Mouse (Mus musculus): ENCODE data around the gene Alg14. TPM values are rescaled to one million over a fixed set of nuclear protein-coding genes. Genes with fewer than 3 reads are reported as not detected.

Gene Alg14
- polyA plus RNA-seq, 1 experiment, result 50.0 TPM

- peaks cover 2% of the 10 kb centered on the region; the same call in 1 of the 2 replicates for H3K4me1 ChIP-seq (ENCODE audit: control insufficient read depth, insufficient read depth, insufficient read length, low read length)
- H3K4me3 ChIP-seq (ENCODE audit: insufficient read depth, low read depth, low read length), result no peak overlapping the region
- no peak overlapping the region for H3K27ac ChIP-seq (replicated peaks; ENCODE audit: low read depth, low read length)
Measured at GRCm38 (mm10) chr3:121307532-121308234, 16.1 kb downstream of the Alg14 start.

DNA sequence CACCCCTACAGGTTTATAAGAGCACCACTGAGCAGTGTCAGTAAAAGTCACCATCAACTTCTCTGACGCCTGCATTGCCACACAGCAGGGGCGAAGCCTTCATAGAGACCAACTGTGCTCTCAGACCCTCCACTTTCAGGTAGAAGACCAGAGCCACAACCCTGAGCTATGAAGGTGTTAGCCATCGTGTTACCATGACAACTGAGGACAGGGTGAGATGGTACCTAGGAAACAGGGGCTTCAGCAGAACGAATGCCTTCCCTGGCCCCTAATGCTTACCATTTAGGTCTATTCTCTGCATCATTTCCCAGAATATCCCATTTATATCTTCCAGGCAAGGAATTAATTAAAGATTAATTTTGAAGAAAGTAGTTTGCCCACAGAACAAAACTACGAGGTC is 17.4 kb downstream of the Alg14 start:
- Histone ChIP-seq H3K4me1 (ENCODE audit: control insufficient read depth, insufficient read depth, insufficient read length, low read length) (peaks cover 2% of the 10 kb centered on the region; the same call in 1 of the 2 replicates), H3K4me3 (ENCODE audit: insufficient read depth, low read depth, low read length) (no peak overlapping the region), H3K27ac (replicated peaks; ENCODE audit: low read depth, low read length) (no peak overlapping the region)

DNA sequence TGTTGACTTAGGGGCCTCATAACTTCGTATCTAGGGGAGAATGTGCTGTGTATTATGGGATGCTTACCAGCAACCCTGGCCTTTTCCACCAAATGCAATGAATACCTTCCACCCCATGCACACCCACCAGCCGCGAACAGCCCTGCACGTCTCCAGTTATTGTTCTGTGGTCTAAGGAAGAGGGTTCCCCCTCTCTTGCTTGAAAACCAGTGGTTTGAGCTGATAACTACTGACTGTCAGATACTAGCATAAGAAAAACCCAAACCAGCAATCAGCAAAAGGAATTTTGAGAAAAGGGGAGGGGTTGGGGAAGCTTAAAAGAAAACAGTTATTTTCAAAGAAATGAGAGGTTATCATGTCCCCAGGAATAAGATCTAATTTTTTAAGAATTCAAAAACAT is 17.9 kb downstream of the Alg14 start:
- H3K27ac ChIP-seq (replicated peaks; ENCODE audit: low read depth, low read length), result no peak overlapping the region
- peaks cover 2% of the 10 kb centered on the region; the same call in 1 of the 2 replicates for H3K4me1 ChIP-seq (ENCODE audit: control insufficient read depth, insufficient read depth, insufficient read length, low read length)
- H3K4me3 ChIP-seq (ENCODE audit: insufficient read depth, low read depth, low read length), result no peak overlapping the region

GRCm38 (mm10) chr3:121309896-121310714 is 18.5 kb downstream of the Alg14 start:
- peaks cover 2% of the 10 kb centered on the region; the same call in 1 of the 2 replicates for H3K4me1 ChIP-seq (ENCODE audit: control insufficient read depth, insufficient read depth, insufficient read length, low read length)
- H3K4me3 ChIP-seq (ENCODE audit: insufficient read depth, low read depth, low read length), result no peak overlapping the region
- H3K27ac ChIP-seq (replicated peaks; ENCODE audit: low read depth, low read length), result no peak overlapping the region

DNA sequence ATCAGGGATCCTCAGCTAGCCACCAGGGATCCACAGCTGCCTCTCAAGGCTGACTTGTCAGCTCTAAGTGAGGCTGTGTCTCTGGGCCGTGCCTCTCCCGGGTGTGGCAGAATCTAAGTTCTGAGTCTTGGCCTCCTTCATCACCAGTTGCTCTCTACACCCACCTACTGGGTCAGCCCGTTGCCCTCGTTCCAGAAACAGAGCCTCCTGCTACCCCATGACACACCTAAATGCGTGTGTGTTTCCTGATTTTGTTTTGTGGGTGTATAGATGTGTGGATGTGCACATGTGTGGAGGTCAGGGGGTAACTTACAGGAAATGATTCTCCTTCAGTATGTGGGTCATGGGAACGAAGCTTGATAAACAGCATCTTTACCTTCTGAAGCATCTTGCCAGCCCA is 20.9 kb downstream of the Alg14 start:
- Histone ChIP-seq H3K27ac (replicated peaks; ENCODE audit: low read depth, low read length) (no peak overlapping the region), H3K4me1 (ENCODE audit: control insufficient read depth, insufficient read depth, insufficient read length, low read length) (peaks cover 2% of the 10 kb centered on the region; the same call in 1 of the 2 replicates), H3K4me3 (ENCODE audit: insufficient read depth, low read depth, low read length) (no peak overlapping the region)

DNA sequence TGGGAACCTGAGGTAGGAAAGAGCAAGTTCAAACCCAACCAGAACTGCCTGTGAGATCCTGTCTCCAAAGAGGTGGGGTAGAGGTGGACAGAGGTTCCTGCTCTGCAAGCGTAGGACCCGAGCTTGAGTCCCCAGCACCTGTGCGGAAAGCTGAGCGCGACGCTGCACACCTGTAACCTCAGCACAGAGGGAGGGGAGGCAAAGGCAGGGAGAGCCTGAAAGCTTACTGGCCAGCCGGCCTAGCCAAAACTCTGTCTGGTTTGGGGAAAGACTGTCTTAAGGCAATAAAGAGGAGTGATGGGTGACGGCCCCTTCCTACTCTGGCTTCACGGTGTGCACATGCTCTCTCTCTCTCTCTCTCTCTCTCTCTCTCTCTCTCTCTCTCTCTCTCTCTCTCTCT is 21.4 kb downstream of the Alg14 start:
- H3K27ac ChIP-seq (replicated peaks; ENCODE audit: low read depth, low read length), result no peak overlapping the region

GRCm38 (mm10) chr3:121314149-121314548 is 22.6 kb downstream of the Alg14 start:
- Histone ChIP-seq H3K27ac (replicated peaks; ENCODE audit: low read depth, low read length) (no peak overlapping the region), H3K4me3 (ENCODE audit: insufficient read depth, low read depth, low read length) (no peak overlapping the region), H3K4me1 (ENCODE audit: control insufficient read depth, insufficient read depth, insufficient read length, low read length) (peaks cover 2% of the 10 kb centered on the region; the same call in 1 of the 2 replicates)

More for the DNA sequence above, 21.4 kb downstream of the Alg14 start:
- peaks cover 2% of the 10 kb centered on the region; the same call in 1 of the 2 replicates for H3K4me1 ChIP-seq (ENCODE audit: control insufficient read depth, insufficient read depth, insufficient read length, low read length)
- H3K4me3 ChIP-seq (ENCODE audit: insufficient read depth, low read depth, low read length), result no peak overlapping the region

- Histone ChIP-seq H3K4me3 (ENCODE audit: insufficient read depth, low read depth, low read length) (no peak overlapping the region), H3K4me1 (ENCODE audit: control insufficient read depth, insufficient read depth, insufficient read length, low read length) (peaks cover 2% of the 10 kb centered on the region; the same call in 1 of the 2 replicates), H3K27ac (replicated peaks; ENCODE audit: low read depth, low read length) (no peak overlapping the region)
Measured at GRCm38 (mm10) chr3:121315498-121315897, 23.9 kb downstream of the Alg14 start.

DNA sequence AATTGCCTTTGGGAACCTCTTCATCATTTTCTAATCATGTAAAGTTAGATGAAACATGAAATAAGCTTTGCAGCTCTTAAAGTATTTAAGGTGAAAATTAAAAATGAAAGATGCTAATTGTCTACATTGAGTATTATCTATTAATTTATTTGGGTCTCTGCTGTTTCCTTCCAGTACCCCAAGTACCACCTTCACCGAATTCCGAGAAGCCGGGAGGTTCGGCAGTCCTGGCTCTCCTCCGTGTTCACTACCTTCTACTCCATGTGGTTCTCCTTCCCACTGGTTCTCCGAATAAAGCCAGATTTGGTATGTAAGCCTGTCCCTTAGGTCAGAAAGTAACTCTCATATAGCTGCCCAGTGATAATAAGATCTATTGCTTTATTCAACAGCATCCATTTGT is 28.3 kb downstream of the Alg14 start:
- H3K27ac ChIP-seq (replicated peaks; ENCODE audit: low read depth, low read length), result no peak overlapping the region

GRCm38 (mm10) chr3:121320896-121321295 is 29.3 kb downstream of the Alg14 start:
- Histone ChIP-seq H3K4me3 (ENCODE audit: insufficient read depth, low read depth, low read length) (no peak overlapping the region), H3K4me1 (ENCODE audit: control insufficient read depth, insufficient read depth, insufficient read length, low read length) (no peaks in the 10 kb centered on the region), H3K27ac (replicated peaks; ENCODE audit: low read depth, low read length) (no peak overlapping the region)

More for the DNA sequence above, 28.3 kb downstream of the Alg14 start:
- H3K4me1 ChIP-seq (ENCODE audit: control insufficient read depth, insufficient read depth, insufficient read length, low read length), result no peaks in the 10 kb centered on the region
- H3K4me3 ChIP-seq (ENCODE audit: insufficient read depth, low read depth, low read length), result no peak overlapping the region

GRCm38 (mm10) chr3:121323371-121323770 is 31.8 kb downstream of the Alg14 start:
- H3K4me3 ChIP-seq (ENCODE audit: insufficient read depth, low read depth, low read length), result no peak overlapping the region
- no peak overlapping the region for H3K27ac ChIP-seq (replicated peaks; ENCODE audit: low read depth, low read length)
- no peaks in the 10 kb centered on the region for H3K4me1 ChIP-seq (ENCODE audit: control insufficient read depth, insufficient read depth, insufficient read length, low read length)

DNA sequence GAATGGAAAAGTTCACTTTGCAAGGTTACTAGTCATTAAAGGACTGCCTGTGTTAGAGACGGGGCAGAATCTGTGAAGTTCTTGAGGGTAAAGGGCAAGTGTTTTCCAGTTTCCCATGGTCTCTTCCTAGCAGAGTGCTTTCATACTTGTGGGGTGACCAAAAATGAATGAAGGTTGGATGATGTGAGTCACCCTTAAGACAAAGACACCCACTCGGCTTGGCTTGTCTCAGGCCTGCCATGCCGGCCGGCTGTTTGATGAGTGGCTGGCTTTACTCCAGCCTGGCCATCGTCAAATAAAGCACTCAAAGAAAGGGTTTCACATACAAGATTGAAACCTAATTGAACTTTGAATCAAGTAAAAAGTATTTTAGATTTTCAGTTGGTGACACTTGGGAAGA is 35.8 kb downstream of the Alg14 start:
- Histone ChIP-seq H3K4me3 (ENCODE audit: insufficient read depth, low read depth, low read length) (no peak overlapping the region), H3K27ac (replicated peaks; ENCODE audit: low read depth, low read length) (no peak overlapping the region), H3K4me1 (ENCODE audit: control insufficient read depth, insufficient read depth, insufficient read length, low read length) (0 out of 2 replicates have a peak, but pooled peaks cover 2% of the 10 kb centered on the region)

DNA sequence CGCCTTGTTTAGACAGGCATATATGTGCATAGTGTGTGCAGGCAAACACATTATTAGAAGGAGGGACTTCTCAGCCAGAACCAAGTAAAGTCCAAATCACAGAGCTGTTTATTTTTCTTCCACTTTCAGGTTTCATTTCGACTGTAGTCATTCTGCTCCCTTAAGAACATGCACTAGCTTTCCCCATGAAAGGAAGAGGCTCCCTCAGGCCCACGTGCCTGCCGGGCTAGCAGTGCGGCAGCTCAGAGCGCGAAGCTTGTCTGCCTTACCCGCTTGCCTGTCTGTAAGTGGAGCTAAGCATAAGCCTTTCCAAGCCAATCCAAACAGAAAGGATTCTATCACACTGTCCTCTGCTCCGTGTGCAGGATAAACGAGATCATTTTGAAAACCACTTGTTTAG is 38.1 kb downstream of the Alg14 start:
- Histone ChIP-seq H3K27ac (replicated peaks; ENCODE audit: low read depth, low read length) (no peak overlapping the region), H3K4me3 (ENCODE audit: insufficient read depth, low read depth, low read length) (no peak overlapping the region; the same call in 1 of the 2 replicates)

GRCm38 (mm10) chr3:121330244-121330646 is 38.7 kb downstream of the Alg14 start:
- Histone ChIP-seq H3K27ac (replicated peaks; ENCODE audit: low read depth, low read length) (no peak overlapping the region), H3K4me1 (ENCODE audit: control insufficient read depth, insufficient read depth, insufficient read length, low read length) (0 out of 2 replicates have a peak, but pooled peaks cover 2% of the 10 kb centered on the region), H3K4me3 (ENCODE audit: insufficient read depth, low read depth, low read length) (peak overlapping the region; percentile 1; the same call in 1 of the 2 replicates)

More for the DNA sequence above, 38.1 kb downstream of the Alg14 start:
- 0 out of 2 replicates have a peak, but pooled peaks cover 2% of the 10 kb centered on the region for H3K4me1 ChIP-seq (ENCODE audit: control insufficient read depth, insufficient read depth, insufficient read length, low read length)

DNA sequence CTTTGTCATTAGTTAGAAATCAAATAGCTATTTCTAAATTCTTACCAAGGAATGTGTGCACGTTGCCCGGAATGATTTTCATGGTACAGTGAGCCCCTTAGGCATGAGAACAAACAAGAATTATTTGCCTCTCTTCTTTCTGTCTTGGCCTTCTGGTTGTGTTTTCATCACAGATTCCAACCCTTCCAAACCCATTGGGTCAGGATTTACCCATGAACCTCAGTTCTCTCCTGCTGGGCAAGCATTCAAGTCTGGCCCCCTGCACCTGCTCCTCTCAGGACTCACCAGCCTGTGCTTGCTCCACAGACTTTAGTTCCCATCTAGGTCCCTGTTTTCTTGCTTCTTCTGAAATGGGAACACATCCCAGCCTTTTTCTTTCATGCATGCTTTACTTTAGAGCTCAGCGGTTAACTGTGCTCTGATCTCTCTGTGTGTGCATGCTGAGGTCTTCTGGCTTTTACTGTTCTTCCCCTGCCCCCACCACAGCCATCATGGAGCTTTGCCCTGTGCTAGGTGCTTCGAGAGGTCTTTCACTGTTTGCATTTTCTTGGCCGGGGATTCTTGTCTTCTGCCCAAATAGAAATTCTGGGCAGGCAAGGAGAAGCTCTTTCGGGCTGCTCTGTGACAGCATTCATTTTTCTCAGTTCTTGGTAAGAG is 44.8 kb downstream of the Alg14 start:
- Histone ChIP-seq H3K4me3 (ENCODE audit: insufficient read depth, low read depth, low read length) (no peak overlapping the region), H3K4me1 (ENCODE audit: control insufficient read depth, insufficient read depth, insufficient read length, low read length) (peaks cover 2% of the 10 kb centered on the region; the same call in 1 of the 2 replicates), H3K27ac (replicated peaks; ENCODE audit: low read depth, low read length) (no peak overlapping the region)
